Mouse (Mus musculus) c-Kit-positive CD71-positive TER-119-positive erythroid progenitor cells, embryonic 14.5 days (primary cell): ENCODE data around the gene Cmya5.
"Not testable (repeated sequence)": the region's sequence is repeated elsewhere in the genome, so short reads cannot be mapped to it uniquely, and the experiment has no call there.

Source experiments
- DNase-seq: peaks from one replicate; pipeline ENCODE4 v3.0.0-alpha.2; 2013; ENCODE audit warnings: low spot score

Cmya5 gene

GRCm38 (mm10) chr13:93122321-93122720, 22.2 kb downstream of the Cmya5 start:
- DNase-seq: no peak

GRCm38 (mm10) chr13:93117241-93117640, 27.3 kb downstream of the Cmya5 start:
- DNase-seq: no peak

- no peak for DNase-seq
These were observed 42.0 kb downstream of the Cmya5 start for GRCm38 (mm10) chr13:93102340-93103090.

- DNase-seq: no peak
These were observed 45.9 kb downstream of the Cmya5 start for GRCm38 (mm10) chr13:93098596-93098995.

GRCm38 (mm10) chr13:93096643-93097042, 47.9 kb downstream of the Cmya5 start:
- DNase-seq: no peak

- no peak for DNase-seq
These were observed 49.3 kb downstream of the Cmya5 start for GRCm38 (mm10) chr13:93095097-93095791.

- no peak for DNase-seq
These were observed 50.2 kb downstream of the Cmya5 start for GRCm38 (mm10) chr13:93094204-93094935.

- no peak for DNase-seq
These were observed 50.8 kb downstream of the Cmya5 start for GRCm38 (mm10) chr13:93093697-93094096.

- DNase-seq: no peak
These were observed 51.6 kb downstream of the Cmya5 start for GRCm38 (mm10) chr13:93092916-93093429.

GRCm38 (mm10) chr13:93091866-93092455, 52.6 kb downstream of the Cmya5 start:
- no peak for DNase-seq

- no peak for DNase-seq
These were observed 53.3 kb downstream of the Cmya5 start for GRCm38 (mm10) chr13:93091176-93091575.

- no peak for DNase-seq
These were observed 55.0 kb downstream of the Cmya5 start for GRCm38 (mm10) chr13:93089481-93089880.

GRCm38 (mm10) chr13:93085711-93086110, 58.8 kb downstream of the Cmya5 start:
- DNase-seq: no peak

GRCm38 (mm10) chr13:93082324-93082723, 62.2 kb downstream of the Cmya5 start:
- not testable (repeated sequence) for DNase-seq

GRCm38 (mm10) chr13:93080859-93081258, 63.7 kb downstream of the Cmya5 start:
- DNase-seq: no peak

GRCm38 (mm10) chr13:93074147-93074641, 70.3 kb downstream of the Cmya5 start:
- DNase-seq: no peak

GRCm38 (mm10) chr13:93073595-93073994, 70.9 kb downstream of the Cmya5 start:
- DNase-seq: no peak

- no peak for DNase-seq
These were observed 71.6 kb downstream of the Cmya5 start for GRCm38 (mm10) chr13:93072871-93073411.

GRCm38 (mm10) chr13:93070406-93070805, 74.1 kb downstream of the Cmya5 start:
- no peak for DNase-seq

GRCm38 (mm10) chr13:93069481-93069880, 75.0 kb downstream of the Cmya5 start:
- no peak for DNase-seq

GRCm38 (mm10) chr13:93068353-93068752, 76.2 kb downstream of the Cmya5 start:
- DNase-seq: no peak
